Mouse (Mus musculus) layer of hippocampus, adult 9-11 months (tissue): ENCODE measurements around the gene Prmt7.

Experiments used
- DNase-seq: peaks from one replicate; pipeline ENCODE4 v3.0.0; 2022

The Prmt7 gene

GRCm38 (mm10) chr8:106292484-106293396 lies 82.0 kb downstream of the Prmt7 start:
- DNase-seq, result no peak

GRCm38 (mm10) chr8:106298261-106298660 lies 87.5 kb downstream of the Prmt7 start:
- no peak for DNase-seq

GRCm38 (mm10) chr8:106298846-106299245 lies 88.1 kb downstream of the Prmt7 start:
- no peak for DNase-seq

GRCm38 (mm10) chr8:106299686-106300085 lies 89.0 kb downstream of the Prmt7 start:
- no peak for DNase-seq

- peak; percentile 71 for DNase-seq
Measured at GRCm38 (mm10) chr8:106300739-106301715, 90.3 kb downstream of the Prmt7 start.
